Mouse (Mus musculus) MEL-GATA-1-ER (cell line): Measurements from ENCODE around the gene Cops2.

Source experiments
- DNase-seq: peaks from one replicate; pipeline ENCODE4 v3.0.0-alpha.2; 2012; ENCODE audit warnings: low read depth; ENCODE audit errors: extremely low read depth

Cops2 gene

GRCm38 (mm10) chr2:125858521-125859280 lies at the start of gene Cops2, which contains the start of gene Galk2:
TSS of gene Cops2 (minus strand) at chr2:125859139.
TSS of gene Galk2 (plus strand) at chr2:125859109.
- DNase-seq: peak; percentile 95

GRCm38 (mm10) chr2:125907580-125908255 lies 48.8 kb upstream of the Cops2 start:
- DNase-seq: no peak

- DNase-seq: no peak
These were observed 47.6 kb upstream of the Cops2 start for GRCm38 (mm10) chr2:125906407-125907066.

GRCm38 (mm10) chr2:125901426-125901825 lies 42.5 kb upstream of the Cops2 start:
- DNase-seq: no peak

DNA sequence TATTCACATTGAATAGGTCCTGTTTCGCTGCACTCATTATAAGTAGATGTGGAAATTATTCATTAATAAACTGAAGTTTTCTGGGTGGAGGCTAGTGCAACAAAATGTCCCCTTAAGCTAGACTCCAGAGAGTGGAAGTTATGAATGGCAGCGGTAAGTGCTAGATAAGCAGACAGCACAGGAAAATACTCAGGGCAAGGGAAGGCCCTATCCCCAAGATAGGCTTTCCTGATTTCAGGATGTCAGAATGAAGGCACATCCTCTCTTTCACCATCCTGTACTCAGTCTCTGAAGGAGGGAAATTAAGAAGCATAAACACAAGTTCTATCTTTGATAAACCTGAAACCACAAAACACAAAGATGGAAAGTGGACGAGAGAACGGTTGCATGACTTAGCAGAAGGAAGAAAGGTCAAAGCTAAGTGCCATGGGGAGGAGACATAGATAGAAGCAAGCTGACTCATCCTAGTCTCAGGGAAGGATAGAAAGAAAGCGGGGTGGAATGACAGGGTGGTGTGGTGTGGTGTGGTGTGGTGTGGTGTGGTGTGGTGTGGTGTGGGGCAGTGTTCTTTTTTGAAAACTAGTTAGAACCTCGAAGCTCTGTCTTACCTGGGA lies 42.0 kb upstream of the Cops2 start:
- peak; percentile 79 for DNase-seq

GRCm38 (mm10) chr2:125896355-125896754 lies 37.4 kb upstream of the Cops2 start:
- no peak for DNase-seq

- DNase-seq: no peak
These were observed 36.2 kb upstream of the Cops2 start for GRCm38 (mm10) chr2:125895099-125895498.

- DNase-seq: no peak
These were observed 34.2 kb upstream of the Cops2 start for GRCm38 (mm10) chr2:125893096-125893495.

- DNase-seq: no peak
These were observed 27.1 kb upstream of the Cops2 start for GRCm38 (mm10) chr2:125885891-125886576.

GRCm38 (mm10) chr2:125870159-125870558 lies 11.2 kb upstream of the Cops2 start:
- DNase-seq: no peak

DNA sequence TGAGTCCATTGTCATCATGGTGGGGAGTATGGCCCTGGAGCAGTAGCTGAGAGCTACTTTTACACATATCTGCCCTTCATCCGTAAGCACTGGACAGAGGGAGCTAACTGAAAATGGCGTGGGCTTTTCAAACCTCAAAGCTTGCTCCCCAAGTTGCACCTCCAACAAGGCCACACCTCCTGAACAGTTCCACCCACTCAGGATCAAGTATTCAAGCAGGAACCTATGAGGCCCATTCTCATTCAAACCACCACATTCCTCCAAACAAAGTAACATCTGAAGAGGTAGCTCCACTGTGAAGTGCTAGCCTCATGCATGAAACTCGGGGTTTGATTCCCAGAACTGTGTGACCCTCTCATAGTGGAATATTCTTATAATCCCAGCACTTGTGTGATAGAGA lies 9.4 kb upstream of the Cops2 start:
- no peak for DNase-seq

- DNase-seq: peak; percentile 31
These were observed 7.3 kb upstream of the Cops2 start for GRCm38 (mm10) chr2:125866058-125866740.

GRCm38 (mm10) chr2:125865585-125865984 lies 6.6 kb upstream of the Cops2 start:
- DNase-seq: no peak

DNA sequence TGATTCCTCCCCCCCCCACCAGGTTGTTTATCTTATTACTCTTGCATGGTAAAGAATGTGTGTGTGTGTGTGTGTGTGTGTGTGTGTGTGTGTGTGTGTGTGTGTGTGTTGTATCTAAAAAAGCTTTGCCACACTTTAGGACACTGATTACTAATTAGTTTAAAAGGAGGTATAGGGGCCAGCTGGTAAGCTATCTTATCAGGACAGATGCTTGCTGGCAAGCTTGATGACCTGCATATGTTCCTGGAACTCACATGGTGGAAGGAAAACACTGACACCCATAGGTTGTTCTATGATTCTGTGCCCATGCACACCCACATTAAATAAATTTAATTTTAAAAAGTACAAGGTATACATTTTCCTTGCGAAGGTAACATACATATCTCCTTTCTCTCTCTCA lies 5.6 kb upstream of the Cops2 start:
- no peak for DNase-seq

- DNase-seq: no peak
These were observed 4.9 kb upstream of the Cops2 start for GRCm38 (mm10) chr2:125863799-125864198.

- no peak for DNase-seq
These were observed 1.2 kb downstream of the Cops2 start for GRCm38 (mm10) chr2:125857707-125858106.

GRCm38 (mm10) chr2:125851237-125851636 lies 7.7 kb downstream of the Cops2 start:
- DNase-seq: peak; percentile 43

GRCm38 (mm10) chr2:125838708-125839284 lies 20.1 kb downstream of the Cops2 start:
- no peak for DNase-seq

DNA sequence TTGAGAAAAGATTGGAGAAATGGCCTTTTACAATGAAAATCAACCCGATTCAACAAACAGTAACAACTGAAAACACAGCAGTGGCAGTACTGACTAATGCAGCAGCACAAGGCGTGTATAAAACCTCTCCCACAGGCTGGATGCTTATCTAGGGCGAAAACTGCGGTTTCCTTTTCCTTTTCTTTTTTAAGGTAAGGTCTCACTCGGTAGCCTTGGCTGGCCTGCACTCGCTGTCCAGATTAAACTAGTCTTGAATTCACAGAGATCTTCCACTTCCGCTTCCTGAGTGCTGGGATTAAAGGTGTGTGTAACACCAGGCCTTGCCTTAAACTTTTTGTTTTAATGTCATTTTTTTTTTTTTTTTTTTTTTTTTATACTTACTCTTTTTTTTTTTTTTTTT lies 20.8 kb downstream of the Cops2 start:
- no peak for DNase-seq

GRCm38 (mm10) chr2:125829924-125830323 lies 29.0 kb downstream of the Cops2 start:
- DNase-seq: no peak
